Mouse (Mus musculus): ENCODE data around the gene Gtf2a1l.

The Gtf2a1l gene

GRCm38 (mm10) chr17:88668452-88668851 is at the start of gene Gtf2a1l:
TSS of gene Gtf2a1l (plus strand) at chr17:88668660.
- ChIA-PET CTCF (no interaction called here), POLR2A (no interaction called here)

GRCm38 (mm10) chr17:88620935-88621334 is 47.5 kb upstream of the Gtf2a1l start:
- POLR2A ChIA-PET: interaction anchor here in 2 of 4 experiments (2.1 to 2.5 kb wide), 2 partner anchors 11 to 12 kb away, joined by 5 to 17 read pairs; no protein-coding TSS in a partner anchor
- CTCF ChIA-PET: interaction anchor here in 1 of 4 experiments (0.6 to 0.7 kb wide), 2 partner anchors 91 to 417 kb away, joined by 3 read pairs; partner anchors contain the start of gene Ppp1r21

- POLR2A ChIA-PET: interaction anchor here in 2 of 4 experiments (1.1 to 2.5 kb wide), 3 partner anchors 12 to 63 kb away, joined by 3 to 17 read pairs (median 5); no protein-coding TSS in a partner anchor
These were observed 47.1 kb upstream of the Gtf2a1l start for GRCm38 (mm10) chr17:88621374-88621773.

GRCm38 (mm10) chr17:88622711-88623110 is 45.7 kb upstream of the Gtf2a1l start:
- POLR2A ChIA-PET: interaction anchor here in 3 of 4 experiments (1.1 to 2.5 kb wide), 5 partner anchors 9 to 24 kb away, joined by 3 to 17 read pairs (median 6); no protein-coding TSS in a partner anchor
- CTCF ChIA-PET: no interaction called here

More at GRCm38 (mm10) chr17:88621374-88621773, 47.1 kb upstream of the Gtf2a1l start:
- CTCF ChIA-PET: interaction anchor here in 1 of 4 experiments (0.7 kb wide), 1 partner anchor 417 kb away, joined by 3 read pairs; no protein-coding TSS in a partner anchor

GRCm38 (mm10) chr17:88624386-88624785 is 44.1 kb upstream of the Gtf2a1l start:
- POLR2A ChIA-PET: interaction anchor here in 2 of 4 experiments (1.4 to 3.7 kb wide), 3 partner anchors 10 to 277 kb away, joined by 4 to 30 read pairs (median 5); no protein-coding TSS in a partner anchor
- CTCF ChIA-PET: interaction anchor here in 3 of 4 experiments (0.5 to 1.8 kb wide), 4 partner anchors 12 to 30 kb away, joined by 3 to 6 read pairs (median 4); no protein-coding TSS in a partner anchor

- CTCF ChIA-PET: interaction anchor here in 3 of 4 experiments (0.6 to 1.8 kb wide), 4 partner anchors 16 to 369 kb away, joined by 4 to 6 read pairs (median 4); no protein-coding TSS in a partner anchor
- POLR2A ChIA-PET: interaction anchor here (0.6 to 3.7 kb wide), 11 partner anchors 8 to 278 kb away, joined by 3 to 30 read pairs (median 4); no protein-coding TSS in a partner anchor
These were observed 43.1 kb upstream of the Gtf2a1l start for GRCm38 (mm10) chr17:88625350-88625749.

GRCm38 (mm10) chr17:88625931-88626330 is 42.5 kb upstream of the Gtf2a1l start:
- ChIA-PET POLR2A (interaction anchor here (0.6 to 3.7 kb wide), 11 partner anchors 9 to 193 kb away, joined by 3 to 30 read pairs (median 4); no protein-coding TSS in a partner anchor), CTCF (interaction anchor here (0.6 to 1.8 kb wide), 6 partner anchors 10 to 369 kb away, joined by 3 to 7 read pairs (median 4); no protein-coding TSS in a partner anchor)

- CTCF ChIA-PET: interaction anchor here in 3 of 4 experiments (0.8 to 1.8 kb wide), 7 partner anchors 10 to 370 kb away, joined by 3 to 7 read pairs (median 5); no protein-coding TSS in a partner anchor
- POLR2A ChIA-PET: interaction anchor here (0.5 to 3.7 kb wide), 16 partner anchors 10 to 1680 kb away, joined by 3 to 30 read pairs (median 4); partner anchors contain the start of gene Ppp1r21 (in 1 of the 4)
These were observed 42.1 kb upstream of the Gtf2a1l start for GRCm38 (mm10) chr17:88626347-88626811.

- ChIA-PET POLR2A (interaction anchor here (0.5 to 3.7 kb wide), 18 partner anchors 9 to 1681 kb away, joined by 3 to 30 read pairs (median 4); partner anchors contain the start of gene Ppp1r21 (in 2 of the 4)), CTCF (interaction anchor here in 3 of 4 experiments (0.5 to 1.6 kb wide), 6 partner anchors 9 to 515 kb away, joined by 3 to 6 read pairs (median 3); partner anchors contain the start of gene Foxn2 (in 1 of the 3))
These were observed 41.3 kb upstream of the Gtf2a1l start for GRCm38 (mm10) chr17:88627150-88627549.

- ChIA-PET CTCF (interaction anchor here in 3 of 4 experiments (0.5 to 2.3 kb wide), 5 partner anchors 12 to 437 kb away, joined by 3 to 9 read pairs (median 3); no protein-coding TSS in a partner anchor), POLR2A (interaction anchor here in 3 of 4 experiments (0.7 to 1.7 kb wide), 5 partner anchors 12 to 529 kb away, joined by 3 to 6 read pairs (median 4); no protein-coding TSS in a partner anchor)
These were observed 39.6 kb upstream of the Gtf2a1l start for GRCm38 (mm10) chr17:88628676-88629380.

- ChIA-PET POLR2A (interaction anchor here in 3 of 4 experiments (0.7 to 1.7 kb wide), 5 partner anchors 12 to 529 kb away, joined by 3 to 6 read pairs (median 4); no protein-coding TSS in a partner anchor), CTCF (interaction anchor here in 3 of 4 experiments (0.7 to 2.3 kb wide), 3 partner anchors 12 to 436 kb away, joined by 3 to 9 read pairs (median 5); no protein-coding TSS in a partner anchor)
These were observed 39.1 kb upstream of the Gtf2a1l start for GRCm38 (mm10) chr17:88629381-88629759.

GRCm38 (mm10) chr17:88629931-88630553 is 38.4 kb upstream of the Gtf2a1l start:
- ChIA-PET CTCF (interaction anchor here in 3 of 4 experiments (0.5 to 2.3 kb wide), 4 partner anchors 11 to 436 kb away, joined by 3 to 9 read pairs (median 4); no protein-coding TSS in a partner anchor), POLR2A (interaction anchor here in 3 of 4 experiments (1.3 to 1.7 kb wide), 3 partner anchors 11 to 80 kb away, joined by 3 to 6 read pairs (median 3); no protein-coding TSS in a partner anchor)

- POLR2A ChIA-PET: interaction anchor here in 1 of 4 experiments (1.4 kb wide), 1 partner anchor 18 kb away, joined by 3 read pairs; no protein-coding TSS in a partner anchor
These were observed 37.9 kb upstream of the Gtf2a1l start for GRCm38 (mm10) chr17:88630554-88630948.

GRCm38 (mm10) chr17:88632631-88633030 is 35.8 kb upstream of the Gtf2a1l start:
- POLR2A ChIA-PET: interaction anchor here in 1 of 4 experiments (0.6 to 1.1 kb wide), 4 partner anchors 8 to 376 kb away, joined by 3 to 6 read pairs (median 3); no protein-coding TSS in a partner anchor
- CTCF ChIA-PET: interaction anchor here in 1 of 4 experiments (1.0 kb wide), 1 partner anchor 8 kb away, joined by 3 read pairs; no protein-coding TSS in a partner anchor

More at GRCm38 (mm10) chr17:88630554-88630948, 37.9 kb upstream of the Gtf2a1l start:
- CTCF ChIA-PET: interaction anchor here in 2 of 4 experiments (0.5 to 2.3 kb wide), 3 partner anchors 11 to 372 kb away, joined by 3 to 9 read pairs (median 5); no protein-coding TSS in a partner anchor

- POLR2A ChIA-PET: interaction anchor here (0.7 to 1.9 kb wide), 16 partner anchors 9 to 530 kb away, joined by 3 to 8 read pairs (median 4); partner anchors contain the start of gene Ppp1r21 (in 2 of the 4)
- CTCF ChIA-PET: interaction anchor here in 3 of 4 experiments (0.6 to 1.6 kb wide), 11 partner anchors 9 to 380 kb away, joined by 3 to 9 read pairs (median 4); no protein-coding TSS in a partner anchor
These were observed 32.4 kb upstream of the Gtf2a1l start for GRCm38 (mm10) chr17:88636076-88636475.

- CTCF ChIA-PET: interaction anchor here in 3 of 4 experiments (0.6 to 1.6 kb wide), 13 partner anchors 8 to 381 kb away, joined by 3 to 9 read pairs (median 4); no protein-coding TSS in a partner anchor
These were observed 31.9 kb upstream of the Gtf2a1l start for GRCm38 (mm10) chr17:88636587-88636986.

GRCm38 (mm10) chr17:88641012-88641411 is 27.4 kb upstream of the Gtf2a1l start:
- ChIA-PET POLR2A (interaction anchor here in 3 of 4 experiments (0.6 to 1.2 kb wide), 11 partner anchors 9 to 477 kb away, joined by 3 to 6 read pairs (median 3); partner anchors contain the start of gene Ppp1r21 (in 1 of the 3)), CTCF (interaction anchor here (0.6 to 1.9 kb wide), 41 partner anchors 8 to 1421 kb away, joined by 3 to 9 read pairs (median 4); partner anchors contain the start of genes Ppp1r21 (in 1 of the 4) and Ston1 (in 1 of the 4))

More at GRCm38 (mm10) chr17:88636587-88636986, 31.9 kb upstream of the Gtf2a1l start:
- POLR2A ChIA-PET: interaction anchor here (0.7 to 1.9 kb wide), 17 partner anchors 9 to 530 kb away, joined by 3 to 8 read pairs (median 3); partner anchors contain the start of gene Ppp1r21 (in 2 of the 4)

Data from embryonic stem cell, embryonic (primary cell).